In the genomic region with DNA sequence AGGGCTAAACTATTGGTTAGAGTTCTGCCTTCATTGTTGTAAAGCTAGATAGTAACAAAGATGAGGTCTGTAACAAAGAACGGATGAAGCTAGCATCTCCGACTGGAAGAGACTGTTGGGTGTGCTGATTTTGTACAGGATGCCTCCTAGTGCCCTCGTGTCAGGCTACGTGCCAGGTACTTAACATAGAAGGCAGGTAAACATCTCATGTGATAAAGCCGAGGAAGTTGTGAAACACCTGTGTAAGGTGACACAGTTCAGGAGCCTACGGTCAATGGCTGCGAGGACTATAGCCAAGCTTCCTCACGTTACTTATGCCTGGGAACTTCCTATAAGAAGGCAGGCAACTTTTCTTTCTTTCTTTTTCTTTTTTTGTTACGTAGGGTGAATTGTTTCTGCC, we compare ENCODE assay signal across 7 mouse cellular contexts. TPM values are rescaled to one million over a fixed set of nuclear protein-coding genes. Genes with fewer than 3 reads are reported as not detected.
DNase-seq lines count a peak whose midpoint lies in the region; ATAC-seq and TF ChIP-seq lines count a peak whose summit lies in the region.

Gene Nck2, plus strand, starts transcription at position 49 of the 400 bp plus-strand sequence.

- peak within 1 kb of the TSS; percentile 99 for H3K4me2 ChIP-seq in liver, postnatal 0 days (ENCODE audit: low read depth, low read length)

- no peak within 1 kb of the TSS for H3K27ac ChIP-seq in ES-E14 (ENCODE audit: insufficient read depth, low read depth, low read length, poor library complexity, severe bottlenecking)
- peak within 1 kb of the TSS; percentile 85 for H3K27ac ChIP-seq in liver, postnatal 0 days (ENCODE audit: low read depth)

- H3K9ac ChIP-seq in ES-E14 (ENCODE audit: insufficient read depth, low read depth, low read length, poor library complexity, severe bottlenecking) = peak within 1 kb of the TSS; percentile 85
- H3K9ac ChIP-seq in liver, postnatal 0 days (replicated peaks) = peak within 1 kb of the TSS; percentile 82

- DNase-seq in ES-E14 (ENCODE audit: low read depth, low spot score) = peak; percentile 2
- DNase-seq in adrenal gland, adult 8-10 months = no peak
- DNase-seq in gastrocnemius, postnatal 14 days = no peak
- DNase-seq in liver, postnatal 0 days = peak; percentile 44
- DNase-seq in splenic B cell, adult 2 months (ENCODE audit: low read depth, low spot score) = peak; percentile 10
- no peak for DNase-seq in frontal cortex, postnatal 25 days (ENCODE audit: low spot score in 2 of 2)

- no peaks in the 10 kb centered on the region for H3K27me3 ChIP-seq in liver, postnatal 0 days (ENCODE audit: insufficient read depth, low read length)
- H3K27me3 ChIP-seq in splenic B cell, adult 2 months (ENCODE audit: control insufficient read depth, insufficient read depth, low read length, poor library complexity, severe bottlenecking) = no peaks in the 10 kb centered on the region

- peaks cover 0 to 2% of the 10 kb centered on the region in 2 experiments; a peak in 1 of 4 replicates for H3K4me1 ChIP-seq in ES-E14 (ENCODE audit: control insufficient read depth in 2 of 2, insufficient read depth in 2 of 2, low read length in 2 of 2, poor library complexity in 1 of 2)
- peaks cover 22% of the 10 kb centered on the region for H3K4me1 ChIP-seq in liver, postnatal 0 days (ENCODE audit: insufficient read depth)

- no peak for TF ChIP-seq CTCF in liver, postnatal 0 days (IDR thresholded peaks at IDR 0.05; ENCODE audit: low read depth)

- TF ChIP-seq EP300 in liver, postnatal 0 days (IDR thresholded peaks at IDR 0.05; ENCODE audit: low read depth) = no peak

- ATAC-seq in inflammation-experienced regulatory T-cells, adult 6 months = no peak
- ATAC-seq in liver, postnatal 0 days = peak; percentile 40; the same call in 1 of the 2 replicates

- in situ Hi-C loops in ES-E14 (cut with MboI; ENCODE audit: low sequenced_read_pairs in 2 of 2, unreplicated experiment in 2 of 2) = no loop called here

- no peaks in the 10 kb centered on the region for H3K9me3 ChIP-seq in ES-E14 (ENCODE audit: control insufficient read depth, insufficient read depth, low read depth, low read length)
- no peaks in the 10 kb centered on the region for H3K9me3 ChIP-seq in liver, postnatal 0 days (ENCODE audit: low read length)

- no peaks in the 10 kb centered on the region for H3K36me3 ChIP-seq in ES-E14 (ENCODE audit: control insufficient read depth, insufficient read depth, low read length, poor library complexity, severe bottlenecking)
- no peaks in the 10 kb centered on the region for H3K36me3 ChIP-seq in liver, postnatal 0 days (replicated peaks; ENCODE audit: insufficient read depth, low read length)
- H3K36me3 ChIP-seq in splenic B cell, adult 2 months (ENCODE audit: control insufficient read depth, insufficient read depth, low read length, poor library complexity, severe bottlenecking) = no peaks in the 10 kb centered on the region

- WGBS in liver, postnatal 0 days (ENCODE audit: insufficient replicate concordance) = 33% methylated on average over 9 of the region's 9 CpGs

- peak within 1 kb of the TSS; percentile 80 to 94 for H3K4me3 ChIP-seq in ES-E14 (ENCODE audit: insufficient read depth in 1 of 2, low read depth in 1 of 2, low read length in 2 of 2, poor library complexity in 1 of 2, severe bottlenecking in 1 of 2)
- H3K4me3 ChIP-seq in liver, postnatal 0 days (ENCODE audit: low read depth, low read length) = peak within 1 kb of the TSS; percentile 96

- intact Hi-C loops in gastrocnemius, postnatal 14 days (cut with DNase I; ENCODE audit: low total_unique reads) = loop anchor here (10.0 kb wide), 2 partner anchors 80 to 190 kb away; no protein-coding TSS in a partner anchor

TF ChIP-seq in ES-E14, 5 proteins besides CTCF, POLR2A, EP300 and RAD21:
- no peak for TF ChIP-seq ZC3H11A (IDR thresholded peaks at IDR 0.05; ENCODE audit: borderline replicate concordance, low read depth, low read length)
- no peak for TF ChIP-seq ZNF384 (IDR thresholded peaks at IDR 0.05; ENCODE audit: low read depth, low read length)
- TF ChIP-seq MAFK (IDR thresholded peaks at IDR 0.05; ENCODE audit: insufficient read depth, low read depth, low read length) = no peak
- TF ChIP-seq CHD2 (IDR thresholded peaks at IDR 0.05; ENCODE audit: low read depth, low read length) = no peak
- no peak for TF ChIP-seq HCFC1 (IDR thresholded peaks at IDR 0.05; ENCODE audit: borderline replicate concordance, insufficient read depth, low read length)

RNA-seq across cellular contexts. Expression of gene Nck2, which starts in this region (rescaled TPM):
- 20.3 and 23.2 TPM in 2 replicates for total RNA-seq in ES-E14 (2012; rRNA removed)
- 10 to 100 TPM; 26.7 to 37.1 (median 29.9) TPM for total RNA-seq in adrenal gland, adult 8-10 months (2022)
- 10 to 100 TPM; 18.6 to 24.1 TPM for total RNA-seq in gastrocnemius, postnatal 14 days (2021)
- 10 to 100 TPM; 14.9 to 24.1 (median 18.7) TPM for polyA plus RNA-seq in inflammation-experienced regulatory T-cells, adult 6 months (2017; shearing (Covaris generic))
- 5.4 and 6.0 TPM in 2 replicates for polyA plus RNA-seq in liver, postnatal 0 days (2015; fragmentation: Nextera tagmentation; extraction: Ambion mirVana)

Comparison
In these comparisons a context has a peak if more than half of its experiments do, and no peak if none do; other contexts are left out.
1. DNase-seq: peak in ES-E14 (single experiment), liver, postnatal 0 days (single experiment) and splenic B cell, adult 2 months (single experiment); none in adrenal gland, adult 8-10 months (single experiment), gastrocnemius, postnatal 14 days (single experiment) and frontal cortex, postnatal 25 days (0 of 2).